7 mouse cellular contexts compared by ENCODE assay signal in the genomic region with DNA sequence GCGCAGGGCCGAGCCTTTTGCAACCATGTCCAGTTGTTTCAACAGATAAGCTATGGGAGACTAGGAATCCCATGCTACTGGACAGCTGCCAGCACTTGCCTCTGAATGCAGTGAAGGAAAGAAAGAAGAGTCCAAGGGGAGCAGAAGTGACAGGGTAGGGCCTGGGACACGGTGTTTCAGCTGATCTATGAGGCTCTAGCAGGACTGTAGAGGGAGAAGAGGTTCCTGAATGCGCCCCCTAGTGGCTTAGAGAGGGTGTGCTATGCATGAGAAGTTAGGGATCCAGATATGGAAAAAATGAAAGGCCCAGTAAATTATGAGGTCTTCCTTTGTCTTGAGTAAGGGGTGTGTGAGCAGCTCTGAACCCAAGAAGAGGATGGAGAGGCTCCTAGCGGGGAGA. TPM values are rescaled to one million over a fixed set of nuclear protein-coding genes. Genes with fewer than 3 reads are reported as not detected.
DNase-seq lines count a peak whose midpoint lies in the region; ATAC-seq and TF ChIP-seq lines count a peak whose summit lies in the region.

No protein-coding gene starts in this region.

- in situ Hi-C loops in Patski (cut with MboI; ENCODE audit: low pct_unique_long_range_greater_than_20kb) = loop anchor here (5.0 kb wide), 1 partner anchor 90 kb away; no protein-coding TSS in a partner anchor

- no peak for ATAC-seq in midbrain, embryonic 11.5 days (ENCODE audit: low FRiP score)
- ATAC-seq in Patski = no peak
- peak; percentile 75 for ATAC-seq in common myeloid progenitor, adult 5-6 weeks (replicated peaks; ENCODE audit: low read depth, poor library complexity, severe bottlenecking)
- peak; percentile 72 to 73; a peak in 3 of 4 replicates for ATAC-seq in hematopoietic stem cell, adult 5-6 weeks (replicated peaks in 1 of 2; ENCODE audit: insufficient read depth in 1 of 2, low FRiP score in 2 of 2, low TSS enrichment in 1 of 2, low read depth in 1 of 2, poor library complexity in 2 of 2, severe bottlenecking in 2 of 2)
- ATAC-seq in liver, embryonic 13.5 days (ENCODE audit: low read depth) = peak; percentile 76

- H3K27me3 ChIP-seq in midbrain, embryonic 10.5 days (ENCODE audit: low read depth, poor library complexity, severe bottlenecking) = no peaks in the 10 kb centered on the region
- no peaks in the 10 kb centered on the region for H3K27me3 ChIP-seq in midbrain, embryonic 11.5 days (ENCODE audit: control insufficient read depth, insufficient read depth, low read length)
- no peaks in the 10 kb centered on the region for H3K27me3 ChIP-seq in Patski
- no peaks in the 10 kb centered on the region for H3K27me3 ChIP-seq in liver, embryonic 13.5 days

- CTCF ChIA-PET in Patski (lab: Charles Lee) = interaction anchor here (0.7 to 4.1 kb wide), 14 partner anchors 9 to 97 kb away, joined by 3 to 26 read pairs (median 4); no protein-coding TSS in a partner anchor

- no peak overlapping the region for H3K4me3 ChIP-seq in midbrain, embryonic 10.5 days
- H3K4me3 ChIP-seq in midbrain, embryonic 11.5 days (ENCODE audit: low read depth, low read length) = no peak overlapping the region
- no peak overlapping the region for H3K4me3 ChIP-seq in liver, embryonic 13.5 days (replicated peaks)

- H3K4me1 ChIP-seq in midbrain, embryonic 10.5 days = no peaks in the 10 kb centered on the region
- no peaks in the 10 kb centered on the region for H3K4me1 ChIP-seq in midbrain, embryonic 11.5 days (ENCODE audit: control insufficient read depth, insufficient read depth, low read length)
- H3K4me1 ChIP-seq in liver, embryonic 13.5 days (replicated peaks) = peaks cover 47% of the 10 kb centered on the region

- DNase-seq in midbrain, embryonic 10.5 days (ENCODE audit: low spot score) = peak; percentile 45
- DNase-seq in midbrain, embryonic 11.5 days (ENCODE audit: low spot score, missing footprints) = no peak
- no peak for DNase-seq in Patski (ENCODE audit: low read depth, low spot score)
- DNase-seq in liver, embryonic 13.5 days = peak; percentile 64
- DNase-seq in skeletal muscle tissue, adult 2 months (ENCODE audit: low read depth, low spot score) = peak; percentile 26

- no peaks in the 10 kb centered on the region for H3K36me3 ChIP-seq in midbrain, embryonic 10.5 days
- no peaks in the 10 kb centered on the region for H3K36me3 ChIP-seq in midbrain, embryonic 11.5 days (ENCODE audit: control insufficient read depth, insufficient read depth, low read length)
- no peaks in the 10 kb centered on the region for H3K36me3 ChIP-seq in liver, embryonic 13.5 days

- H3K9ac ChIP-seq in midbrain, embryonic 11.5 days (ENCODE audit: low read length) = no peak overlapping the region
- H3K9ac ChIP-seq in liver, embryonic 13.5 days = peak overlapping the region; percentile 50; the same call in 1 of the 2 replicates

- no peaks in the 10 kb centered on the region for H3K9me3 ChIP-seq in midbrain, embryonic 10.5 days (replicated peaks)
- H3K9me3 ChIP-seq in midbrain, embryonic 11.5 days (ENCODE audit: control insufficient read depth, low read length) = no peaks in the 10 kb centered on the region
- H3K9me3 ChIP-seq in liver, embryonic 13.5 days (replicated peaks) = no peaks in the 10 kb centered on the region

- 52% methylated on average over 5 of the region's 5 CpGs for WGBS in midbrain, embryonic 10.5 days
- WGBS in midbrain, embryonic 11.5 days = 51% methylated on average over 5 of the region's 5 CpGs
- 37% methylated on average over 5 of the region's 5 CpGs for WGBS in liver, embryonic 13.5 days (ENCODE audit: insufficient replicate concordance)

- H3K27ac ChIP-seq in midbrain, embryonic 10.5 days (replicated peaks) = no peak overlapping the region
- H3K27ac ChIP-seq in midbrain, embryonic 11.5 days (ENCODE audit: low read depth, low read length) = no peak overlapping the region
- peak overlapping the region; percentile 86 for H3K27ac ChIP-seq in liver, embryonic 13.5 days

- POLR2A ChIA-PET in Patski (lab: Charles Lee) = no interaction called here

- no peak overlapping the region for H3K4me2 ChIP-seq in midbrain, embryonic 11.5 days
- peak overlapping the region; percentile 54 for H3K4me2 ChIP-seq in liver, embryonic 13.5 days

- TF ChIP-seq CTCF in Patski (IDR thresholded peaks at IDR 0.05) = peak; percentile 81

RNA-seq across cellular contexts. Expression of a gene that starts 11.4 kb away (rescaled TPM):
- 0.37 and 0.87 TPM in 2 replicates for polyA plus RNA-seq in midbrain, embryonic 10.5 days (2016; fragmentation: Nextera tagmentation; extraction: Ambion mirVana)
- 1.7 and 2.1 TPM in 2 replicates for polyA plus RNA-seq in midbrain, embryonic 11.5 days (2014; fragmentation: Nextera tagmentation; extraction: Ambion mirVana)
- polyA plus RNA-seq in Patski (2021) = not detected
- total RNA-seq in common myeloid progenitor, adult 5-6 weeks (2017) = 11.2 and 15.0 TPM in 2 replicates
- total RNA-seq in hematopoietic stem cell, adult 5-6 weeks (2017) = 1.0 and 3.8 TPM in 2 replicates
- polyA plus RNA-seq in liver, embryonic 13.5 days (2015; fragmentation: Nextera tagmentation; extraction: Ambion mirVana) = 44.7 and 45.8 TPM in 2 replicates

RNA-seq across cellular contexts. Expression of a gene that starts 35.1 kb away (rescaled TPM):
- polyA plus RNA-seq in midbrain, embryonic 10.5 days (2016; fragmentation: Nextera tagmentation; extraction: Ambion mirVana) = 37.8 and 37.9 TPM in 2 replicates
- polyA plus RNA-seq in midbrain, embryonic 11.5 days (2014; fragmentation: Nextera tagmentation; extraction: Ambion mirVana) = 43.8 and 48.9 TPM in 2 replicates
- 25.1 TPM for polyA plus RNA-seq in Patski (2021)
- total RNA-seq in common myeloid progenitor, adult 5-6 weeks (2017) = 79.4 and 79.9 TPM in 2 replicates
- total RNA-seq in hematopoietic stem cell, adult 5-6 weeks (2017) = 87.2 and 121 TPM in 2 replicates
- 21.4 and 26.1 TPM in 2 replicates for polyA plus RNA-seq in liver, embryonic 13.5 days (2015; fragmentation: Nextera tagmentation; extraction: Ambion mirVana)

Comparison
In these comparisons a context has a peak if more than half of its experiments do, and no peak if none do; other contexts are left out.
1. DNase-seq: peak in midbrain, embryonic 10.5 days (single experiment), liver, embryonic 13.5 days (single experiment) and skeletal muscle tissue, adult 2 months (single experiment); none in midbrain, embryonic 11.5 days (single experiment) and Patski (single experiment).
2. ATAC-seq: peak in common myeloid progenitor, adult 5-6 weeks (single experiment), hematopoietic stem cell, adult 5-6 weeks (2 of 2) and liver, embryonic 13.5 days (single experiment); none in midbrain, embryonic 11.5 days (single experiment) and Patski (single experiment).
3. RNA of a gene that starts 11.4 kb away (polyA plus RNA-seq): 44.7 to 45.8 TPM in liver, embryonic 13.5 days; 1.7 to 2.1 TPM in midbrain, embryonic 11.5 days, 0.37 to 0.87 TPM in midbrain, embryonic 10.5 days and not detected in Patski (single experiment); every median in the first group is over 10 times any median in the second.